Mouse (Mus musculus): ENCODE data around the gene Olfr653. TPM values are rescaled to one million over a fixed set of nuclear protein-coding genes. Genes with fewer than 3 reads are reported as not detected.

The Olfr653 gene
- polyA plus RNA-seq (2015; fragmentation: Nextera tagmentation; extraction: Ambion mirVana): not detected in 2 replicates

- no peaks in the 10 kb centered on the region for H3K4me1 ChIP-seq (replicated peaks)
- no peak within 1 kb of the TSS for H3K4me3 ChIP-seq
- no peaks in the 10 kb centered on the region for H3K9me3 ChIP-seq
- H3K9ac ChIP-seq: no peak within 1 kb of the TSS
- WGBS: 87% methylated on average over 2 of the region's 2 CpGs
- no peak within 1 kb of the TSS for H3K4me2 ChIP-seq
- no peaks in the 10 kb centered on the region for H3K36me3 ChIP-seq
- no peak within 1 kb of the TSS for H3K27ac ChIP-seq (replicated peaks)
- no peak for ATAC-seq (ENCODE audit: low read depth)
- no peaks in the 10 kb centered on the region for H3K27me3 ChIP-seq
These were observed at the start of gene Olfr653 for GRCm38 (mm10) chr7:104577014-104577413. Olfr653 (plus strand) TSS chr7:104577314.

GRCm38 (mm10) chr7:104549833-104550232 is 27.3 kb upstream of the Olfr653 start, which contains the start of gene Olfr651:
Olfr651 (plus strand) TSS chr7:104550133.
- Histone ChIP-seq H3K36me3 (no peaks in the 10 kb centered on the region), H3K4me1 (replicated peaks) (no peaks in the 10 kb centered on the region), H3K27ac (replicated peaks) (no peak within 1 kb of the TSS), H3K9me3 (no peaks in the 10 kb centered on the region), H3K4me3 (no peak within 1 kb of the TSS), H3K9ac (no peak within 1 kb of the TSS), H3K27me3 (no peaks in the 10 kb centered on the region), H3K4me2 (no peak within 1 kb of the TSS)
- whole genome bisulfite sequencing: 87% methylated on average over 5 of the region's 5 CpGs
- ATAC-seq (ENCODE audit: low read depth): no peak

GRCm38 (mm10) chr7:104552700-104553099 is 24.4 kb upstream of the Olfr653 start:
- H3K27me3 ChIP-seq: no peaks in the 10 kb centered on the region
- no peaks in the 10 kb centered on the region for H3K4me1 ChIP-seq (replicated peaks)
- H3K36me3 ChIP-seq: no peaks in the 10 kb centered on the region
- H3K4me2 ChIP-seq: no peak overlapping the region
- H3K27ac ChIP-seq (replicated peaks): no peak overlapping the region
- H3K9ac ChIP-seq: no peak overlapping the region
- no peak overlapping the region for H3K4me3 ChIP-seq
- 64% methylated on average over 1 of the region's 1 CpGs for WGBS
- no peaks in the 10 kb centered on the region for H3K9me3 ChIP-seq
- no peak for ATAC-seq (ENCODE audit: low read depth)

DNA sequence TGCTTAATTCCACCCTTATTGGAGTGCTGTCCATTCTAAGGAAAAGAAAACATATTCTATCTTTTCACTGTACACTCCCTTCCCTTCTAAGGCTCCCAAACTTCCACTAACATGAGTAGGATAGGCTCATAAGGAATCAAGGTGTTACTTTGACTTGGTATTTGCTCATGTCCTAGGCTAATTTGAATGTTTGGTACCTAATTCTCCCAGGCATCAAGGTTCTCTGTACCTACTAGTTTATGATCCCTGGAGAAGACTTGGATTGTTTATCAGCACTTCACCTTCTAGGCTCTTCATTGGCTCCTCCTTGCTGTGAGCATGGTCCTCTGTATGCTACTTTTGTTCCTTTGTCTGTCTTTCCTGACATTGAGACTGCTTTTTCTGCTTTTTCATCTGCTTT is 16.5 kb upstream of the Olfr653 start, which contains the start of gene Olfr652:
Olfr652 (plus strand) TSS at position 301 of the 400 bp plus-strand sequence.
- no peak within 1 kb of the TSS for H3K4me3 ChIP-seq
- H3K4me2 ChIP-seq: no peak within 1 kb of the TSS
- H3K27me3 ChIP-seq: no peaks in the 10 kb centered on the region
- no peak within 1 kb of the TSS for H3K9ac ChIP-seq
- ATAC-seq (ENCODE audit: low read depth): no peak
- H3K4me1 ChIP-seq (replicated peaks): no peaks in the 10 kb centered on the region
- no peaks in the 10 kb centered on the region for H3K36me3 ChIP-seq
- no peaks in the 10 kb centered on the region for H3K9me3 ChIP-seq
- no peak within 1 kb of the TSS for H3K27ac ChIP-seq (replicated peaks)

DNA sequence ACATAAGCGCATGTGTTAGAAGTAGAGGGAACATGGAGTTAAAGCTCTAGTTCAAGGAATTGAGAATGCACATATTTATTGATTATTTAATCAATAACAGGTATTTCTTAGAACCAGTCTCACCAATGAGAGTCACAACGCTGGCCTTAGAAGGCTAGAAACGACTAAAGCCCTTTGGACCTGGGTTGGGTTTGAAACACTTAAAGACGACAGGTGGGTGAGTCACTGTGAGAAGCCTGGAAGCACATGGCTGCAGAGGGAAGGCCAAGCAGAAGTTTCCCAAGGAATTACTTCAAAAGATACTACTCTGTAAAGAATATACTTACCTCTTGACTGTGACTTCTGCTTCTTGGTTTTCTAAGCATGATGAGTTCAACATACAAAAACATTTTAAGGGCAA is 3.7 kb downstream of the Olfr653 start:
- 92% methylated on average over 4 of the region's 4 CpGs for whole genome bisulfite sequencing
- Histone ChIP-seq H3K36me3 (no peaks in the 10 kb centered on the region), H3K27ac (replicated peaks) (no peak overlapping the region), H3K4me3 (no peak overlapping the region), H3K4me2 (no peak overlapping the region), H3K4me1 (replicated peaks) (no peaks in the 10 kb centered on the region), H3K9me3 (no peaks in the 10 kb centered on the region), H3K9ac (no peak overlapping the region), H3K27me3 (no peaks in the 10 kb centered on the region)
- no peak for ATAC-seq (ENCODE audit: low read depth)

DNA sequence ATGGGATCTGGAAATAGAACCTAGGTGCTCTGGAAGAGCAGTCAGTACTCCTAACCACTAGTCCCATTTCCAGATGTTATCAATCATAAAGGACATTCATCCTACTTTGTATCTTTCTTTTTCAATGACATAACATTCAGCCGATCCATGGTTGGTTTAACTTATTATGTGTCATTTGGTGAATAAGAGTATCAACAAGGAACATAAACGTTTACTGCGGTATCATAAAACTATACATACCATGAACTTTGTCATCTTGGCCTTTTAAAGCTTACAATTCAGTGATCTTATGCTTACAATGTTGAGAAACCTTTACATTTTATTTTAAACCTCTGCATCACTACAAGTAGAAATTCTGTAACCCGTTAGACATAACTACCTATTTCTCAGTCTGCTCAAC is 4.3 kb downstream of the Olfr653 start:
- 88% methylated on average over 4 of the region's 4 CpGs for WGBS
- Histone ChIP-seq H3K4me1 (replicated peaks) (no peaks in the 10 kb centered on the region), H3K27ac (replicated peaks) (no peak overlapping the region), H3K36me3 (no peaks in the 10 kb centered on the region), H3K27me3 (no peaks in the 10 kb centered on the region), H3K4me3 (no peak overlapping the region), H3K9me3 (no peaks in the 10 kb centered on the region), H3K9ac (no peak overlapping the region), H3K4me2 (no peak overlapping the region)
- ATAC-seq (ENCODE audit: low read depth): no peak

GRCm38 (mm10) chr7:104586725-104587124 is 9.6 kb downstream of the Olfr653 start, which contains the start of gene Olfr654:
Olfr654 (plus strand) TSS chr7:104587025.
- H3K4me3 ChIP-seq: no peak within 1 kb of the TSS
- H3K27ac ChIP-seq (replicated peaks): no peak within 1 kb of the TSS
- H3K9ac ChIP-seq: no peak within 1 kb of the TSS
- no peaks in the 10 kb centered on the region for H3K36me3 ChIP-seq
- no peak for ATAC-seq (ENCODE audit: low read depth)
- no peaks in the 10 kb centered on the region for H3K27me3 ChIP-seq
- H3K4me2 ChIP-seq: no peak within 1 kb of the TSS
- H3K9me3 ChIP-seq: no peaks in the 10 kb centered on the region
- no peaks in the 10 kb centered on the region for H3K4me1 ChIP-seq (replicated peaks)
- WGBS: 87% methylated on average over 4 of the region's 4 CpGs

DNA sequence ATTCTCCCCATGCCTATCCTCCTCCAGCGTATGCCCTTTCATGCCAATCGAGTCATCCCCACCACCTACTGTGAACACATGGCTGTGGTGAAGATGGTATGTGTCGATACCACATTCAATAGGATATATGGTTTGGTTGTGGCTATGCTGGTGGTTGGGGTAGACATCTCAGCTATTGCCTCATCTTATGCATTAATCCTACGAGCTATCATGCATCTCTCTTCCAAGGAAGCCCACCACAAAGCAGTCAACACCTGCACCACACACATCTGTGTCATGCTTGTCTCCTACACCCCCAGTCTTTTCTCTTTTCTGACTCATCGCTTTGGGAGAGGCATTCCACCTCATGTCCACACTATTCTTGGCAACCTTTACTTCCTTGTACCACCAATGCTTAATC is 11.2 kb downstream of the Olfr653 start:
- Histone ChIP-seq H3K4me1 (replicated peaks) (no peaks in the 10 kb centered on the region), H3K9ac (no peak overlapping the region), H3K27me3 (no peaks in the 10 kb centered on the region), H3K27ac (replicated peaks) (no peak overlapping the region), H3K4me3 (no peak overlapping the region), H3K9me3 (no peaks in the 10 kb centered on the region), H3K4me2 (no peak overlapping the region), H3K36me3 (no peaks in the 10 kb centered on the region)
- no peak for ATAC-seq (ENCODE audit: low read depth)
- WGBS: 83% methylated on average over 5 of the region's 5 CpGs

DNA sequence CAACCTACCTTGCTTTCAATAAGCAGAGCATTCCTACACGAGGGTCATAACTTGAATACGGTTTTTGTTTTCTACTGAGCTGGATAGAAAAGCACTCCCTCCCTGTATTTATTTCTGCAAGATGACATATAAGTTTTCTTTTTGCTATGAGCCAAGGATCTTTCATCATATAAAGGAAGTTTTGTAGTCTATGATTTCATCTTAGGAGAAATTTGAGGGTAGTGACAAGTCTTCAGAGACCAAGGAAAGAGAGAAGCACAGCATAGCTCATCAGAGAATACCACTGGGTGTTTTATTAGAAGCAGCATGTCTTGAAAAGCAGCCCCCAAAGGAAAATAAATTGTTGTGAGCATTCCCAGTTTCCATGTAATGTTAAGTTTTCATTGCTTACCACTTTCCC is 24.6 kb downstream of the Olfr653 start, which contains the start of gene Olfr655:
Olfr655 (minus strand) TSS at position 101 of the 400 bp plus-strand sequence.
- no peak for ATAC-seq (ENCODE audit: low read depth)
- H3K36me3 ChIP-seq: no peaks in the 10 kb centered on the region
- no peaks in the 10 kb centered on the region for H3K27me3 ChIP-seq
- 81% methylated on average over 2 of the region's 2 CpGs for WGBS
- no peak within 1 kb of the TSS for H3K9ac ChIP-seq
- H3K27ac ChIP-seq (replicated peaks): no peak within 1 kb of the TSS
- no peak within 1 kb of the TSS for H3K4me2 ChIP-seq
- H3K4me3 ChIP-seq: no peak within 1 kb of the TSS
- H3K4me1 ChIP-seq (replicated peaks): no peaks in the 10 kb centered on the region
- H3K9me3 ChIP-seq: no peaks in the 10 kb centered on the region; the same call in 1 of the 2 replicates

- H3K9ac ChIP-seq: no peak overlapping the region
- no peaks in the 10 kb centered on the region for H3K27me3 ChIP-seq
- H3K9me3 ChIP-seq: no peaks in the 10 kb centered on the region; the same call in 1 of the 2 replicates
- no peak for ATAC-seq (ENCODE audit: low read depth)
- no peaks in the 10 kb centered on the region for H3K36me3 ChIP-seq
- H3K4me3 ChIP-seq: no peak overlapping the region
- 1% methylated on average over 3 of the region's 3 CpGs for WGBS
- no peaks in the 10 kb centered on the region for H3K4me1 ChIP-seq (replicated peaks)
- H3K27ac ChIP-seq (replicated peaks): no peak overlapping the region
- no peak overlapping the region for H3K4me2 ChIP-seq
These were observed 26.1 kb downstream of the Olfr653 start for GRCm38 (mm10) chr7:104603173-104603572.

- Histone ChIP-seq H3K9me3 (no peaks in the 10 kb centered on the region; the same call in 1 of the 2 replicates), H3K4me3 (no peak overlapping the region), H3K4me1 (replicated peaks) (no peaks in the 10 kb centered on the region), H3K4me2 (no peak overlapping the region), H3K27me3 (no peaks in the 10 kb centered on the region), H3K36me3 (no peaks in the 10 kb centered on the region), H3K9ac (no peak overlapping the region), H3K27ac (replicated peaks) (no peak overlapping the region)
- ATAC-seq (ENCODE audit: low read depth): no peak
These were observed 27.6 kb downstream of the Olfr653 start for GRCm38 (mm10) chr7:104604727-104605126.

GRCm38 (mm10) chr7:104613655-104614054 is 36.5 kb downstream of the Olfr653 start, which contains the start of gene Olfr656:
Olfr656 (plus strand) TSS chr7:104613955.
- 79% methylated on average over 4 of the region's 4 CpGs for WGBS
- no peak within 1 kb of the TSS for H3K27ac ChIP-seq (replicated peaks)
- H3K4me1 ChIP-seq (replicated peaks): no peaks in the 10 kb centered on the region
- ATAC-seq (ENCODE audit: low read depth): no peak
- no peak within 1 kb of the TSS for H3K4me2 ChIP-seq
- H3K27me3 ChIP-seq: no peaks in the 10 kb centered on the region
- H3K4me3 ChIP-seq: no peak within 1 kb of the TSS
- H3K9me3 ChIP-seq: no peaks in the 10 kb centered on the region
- H3K36me3 ChIP-seq: no peaks in the 10 kb centered on the region
- no peak within 1 kb of the TSS for H3K9ac ChIP-seq

DNA sequence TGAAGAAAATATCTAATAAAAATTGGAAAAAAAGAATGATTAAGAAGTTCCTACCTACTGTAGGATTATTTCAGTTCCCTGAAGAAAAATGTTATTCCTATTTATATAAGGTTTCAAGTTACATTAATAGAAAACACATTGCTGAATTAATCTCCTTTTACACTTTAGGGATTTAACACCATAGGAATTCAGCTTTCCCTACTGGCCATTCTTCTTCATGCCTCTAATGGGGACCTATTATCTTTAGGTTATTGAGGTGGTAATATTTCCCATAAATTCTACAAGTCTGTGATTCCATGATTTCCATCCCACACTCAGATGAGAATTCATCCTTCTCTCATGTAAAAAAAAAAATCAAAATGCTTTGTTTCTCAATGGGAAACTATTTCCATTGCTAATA is 47.4 kb downstream of the Olfr653 start, which contains the start of gene Olfr657:
Olfr657 (plus strand) TSS at position 301 of the 400 bp plus-strand sequence.
- H3K9ac ChIP-seq: no peak within 1 kb of the TSS
- no peak within 1 kb of the TSS for H3K4me3 ChIP-seq
- no peaks in the 10 kb centered on the region for H3K9me3 ChIP-seq
- no peaks in the 10 kb centered on the region for H3K27me3 ChIP-seq
- H3K4me2 ChIP-seq: no peak within 1 kb of the TSS
- no peaks in the 10 kb centered on the region for H3K4me1 ChIP-seq (replicated peaks)
- ATAC-seq (ENCODE audit: low read depth): no peak
- H3K27ac ChIP-seq (replicated peaks): no peak within 1 kb of the TSS
- H3K36me3 ChIP-seq: no peaks in the 10 kb centered on the region

All from neural tube, embryonic 13.5 days (tissue).